Mouse (Mus musculus) midbrain, postnatal 0 days (tissue): Measurements from ENCODE around the gene Tas2r134. TPM values are rescaled to one million over a fixed set of nuclear protein-coding genes. Genes with fewer than 3 reads are reported as not detected.

ENCODE experiments used
- ATAC-seq: fragments of 200-750 bp; cut with Nextera tagmentation; 2 replicates; pipeline ENCODE4 v1.8.0; 2017; ENCODE audit warnings: moderate number of reproducible peaks, mild to moderate bottlenecking, moderate TSS enrichment, moderate library complexity; ENCODE audit not compliant: low FRiP score
- DNase-seq: peaks from one replicate; pipeline ENCODE4 v3.0.0-alpha.2; 2015; ENCODE audit warnings: low spot score
- H3K27ac ChIP-seq: fragments of 300-500 bp; sonication (generic); 2 replicates; pipeline ENCODE4 v1.5.1; 2014; ENCODE audit warnings: low read depth, mild to moderate bottlenecking, low read length, mixed read lengths
- H3K27me3 ChIP-seq: fragments of 300-500 bp; sonication (generic); 2 replicates; pipeline ENCODE4 v1.6.1; 2014; ENCODE audit warnings: low read length, control low read depth, mixed read lengths; ENCODE audit not compliant: insufficient read depth
- H3K36me3 ChIP-seq: fragments of 300-500 bp; sonication (generic); 2 replicates; pipeline ENCODE4 v1.6.1; 2014; ENCODE audit warnings: low read length, control low read depth, mixed read lengths; ENCODE audit not compliant: insufficient read depth
- H3K4me1 ChIP-seq: fragments of 300-500 bp; sonication (generic); 2 replicates; pipeline ENCODE4 v1.6.1; 2014; ENCODE audit warnings: mild to moderate bottlenecking, control low read depth, antibody characterized with exemption, low read length, mixed read lengths; ENCODE audit not compliant: insufficient read depth
- H3K4me2 ChIP-seq: fragments of 300-500 bp; sonication (generic); 2 replicates; pipeline ENCODE4 v1.6.1; 2014; ENCODE audit warnings: low read depth, mild to moderate bottlenecking, low read length, mixed read lengths; ENCODE audit not compliant: poor library complexity, severe bottlenecking
- H3K4me3 ChIP-seq: fragments of 300-500 bp; sonication (generic); 2 replicates; pipeline ENCODE4 v1.5.1; 2014; ENCODE audit warnings: low read depth, mild to moderate bottlenecking, low read length, moderate library complexity
- H3K9ac ChIP-seq: fragments of 300-500 bp; sonication (generic); replicated peaks from 2 replicates; pipeline ENCODE4 v1.6.1; 2014; ENCODE audit warnings: mild to moderate bottlenecking, low read length, moderate library complexity, mixed read lengths; ENCODE audit not compliant: poor library complexity, severe bottlenecking
- H3K9me3 ChIP-seq: fragments of 300-500 bp; sonication (generic); 2 replicates; pipeline ENCODE4 v1.6.1; 2016; ENCODE audit warnings: low read length, control low read depth
- CTCF ChIP-seq: IDR thresholded peaks from 2 replicates; pipeline ENCODE4 v1.5.1; 2016; ENCODE audit warnings: antibody characterized with exemption, mild to moderate bottlenecking
- WGBS: fragments of 180-500 bp; shearing (Covaris S2); extraction: QIAGEN DNeasy Blood & Tissue Kit; methylation state at CpG from one replicate; pipeline ENCODE4 v1.1.7; 2014; 5-methylcytosine and 5-hydroxymethylcytosine counted together
- polyA plus RNA-seq: library from polyadenylated mRNA; unstranded; fragments of >200 nt; fragmentation: Nextera tagmentation; extraction: Ambion mirVana; gene quantifications from 2 replicates; pipeline ENCODE4 v1.2.1, GENCODE M21; 2015
- total RNA-seq: library from RNA; depleted of rRNA; stranded (reverse); fragments of >200 nt; gene quantifications from 2 replicates; pipeline ENCODE4 v1.2.3, GENCODE M21; 2014

The Tas2r134 gene
- total and polyA plus RNA-seq, 2 experiments from 2014 or later = not detected

DNA sequence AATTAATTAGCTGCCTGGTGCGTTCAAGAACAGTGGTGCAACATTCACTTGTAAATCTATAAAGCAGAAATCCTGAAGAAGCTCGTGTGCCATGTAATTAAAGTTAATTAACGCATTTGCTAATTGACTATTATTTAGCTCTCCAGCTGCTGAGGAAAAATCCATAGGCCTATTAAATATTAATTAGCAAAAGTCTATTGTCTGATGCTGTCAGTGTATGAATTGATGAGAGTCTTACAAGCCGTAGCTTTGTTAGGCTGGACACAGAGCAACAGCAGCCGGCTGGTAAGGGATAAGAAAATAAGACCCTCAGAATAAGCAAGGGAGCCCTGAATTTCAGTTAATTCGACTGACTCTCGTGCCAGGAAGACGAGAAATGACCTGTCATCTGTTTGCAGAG lies 37.0 kb upstream of the Tas2r134 start:
- no peak for ATAC-seq
- no peaks in the 10 kb centered on the region for H3K27me3 ChIP-seq
- H3K27ac ChIP-seq = no peak overlapping the region
- no peak overlapping the region for H3K4me2 ChIP-seq
- no peaks in the 10 kb centered on the region for H3K9me3 ChIP-seq
- no peaks in the 10 kb centered on the region; the same call in none of the 2 replicates for H3K4me1 ChIP-seq
- no peak overlapping the region for H3K4me3 ChIP-seq
- no peak overlapping the region for H3K9ac ChIP-seq
- DNase-seq = no peak
- no peak for TF ChIP-seq CTCF
- 36% methylated on average over 8 of the region's 8 CpGs for WGBS
- H3K36me3 ChIP-seq = no peaks in the 10 kb centered on the region

DNA sequence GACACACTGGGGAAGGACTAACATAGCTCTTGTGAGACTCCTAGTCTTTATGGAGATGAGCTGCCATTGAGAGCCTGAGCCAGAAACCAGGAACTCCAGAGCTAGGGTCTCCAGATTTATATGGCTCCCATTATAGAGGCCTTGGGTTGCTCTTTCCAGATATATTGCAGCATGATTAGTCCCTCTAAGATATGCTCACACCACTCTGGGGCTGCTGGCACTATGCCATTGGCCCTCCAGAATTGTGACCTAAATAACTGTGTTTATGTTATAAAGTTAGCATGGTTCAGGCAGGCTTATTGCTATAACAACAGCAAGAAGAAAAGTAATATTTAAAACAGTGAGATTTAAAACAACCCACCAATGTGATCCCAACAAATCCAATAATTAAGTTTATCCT lies 35.2 kb upstream of the Tas2r134 start:
- H3K4me2 ChIP-seq = no peak overlapping the region
- DNase-seq (no peak), ATAC-seq (no peak)
- no peaks in the 10 kb centered on the region for H3K9me3 ChIP-seq
- H3K27me3 ChIP-seq = no peaks in the 10 kb centered on the region
- H3K36me3 ChIP-seq = no peaks in the 10 kb centered on the region
- H3K9ac ChIP-seq = no peak overlapping the region
- H3K4me3 ChIP-seq = no peak overlapping the region
- no peak for TF ChIP-seq CTCF
- no peaks in the 10 kb centered on the region; the same call in none of the 2 replicates for H3K4me1 ChIP-seq
- H3K27ac ChIP-seq = no peak overlapping the region

GRCm38 (mm10) chr2:51599473-51600201 lies 27.7 kb upstream of the Tas2r134 start:
- peak; percentile 49; the same call in 1 of the 2 replicates for ATAC-seq
- Histone ChIP-seq H3K27me3 (no peaks in the 10 kb centered on the region), H3K4me2 (peak overlapping the region; percentile 42)

GRCm38 (mm10) chr2:51600202-51600487 lies 27.2 kb upstream of the Tas2r134 start:
- no peak for DNase-seq
- Histone ChIP-seq H3K9me3 (no peaks in the 10 kb centered on the region), H3K9ac (0 out of 2 replicates have a peak overlapping the region, but pooled peaks have one; percentile 13), H3K4me2 (peak overlapping the region; percentile 42), H3K27ac (peak overlapping the region; percentile 51), H3K4me1 (no peaks in the 10 kb centered on the region), H3K4me3 (peak overlapping the region; percentile 20; the same call in 1 of the 2 replicates), H3K27me3 (no peaks in the 10 kb centered on the region), H3K36me3 (no peaks in the 10 kb centered on the region)
- TF ChIP-seq CTCF = no peak
- ATAC-seq = no peak
- 16% methylated on average over 3 of the region's 3 CpGs for WGBS

More at GRCm38 (mm10) chr2:51599473-51600201, 27.7 kb upstream of the Tas2r134 start:
- WGBS = 29% methylated on average over 19 of the region's 19 CpGs
- H3K4me3 ChIP-seq = peak overlapping the region; percentile 20
- no peaks in the 10 kb centered on the region for H3K36me3 ChIP-seq
- peak; percentile 56 for DNase-seq
- H3K27ac ChIP-seq = peak overlapping the region; percentile 51
- H3K9ac ChIP-seq = peak overlapping the region; percentile 36; the same call in 1 of the 2 replicates
- TF ChIP-seq CTCF = no peak
- no peaks in the 10 kb centered on the region for H3K4me1 ChIP-seq
- no peaks in the 10 kb centered on the region for H3K9me3 ChIP-seq

DNA sequence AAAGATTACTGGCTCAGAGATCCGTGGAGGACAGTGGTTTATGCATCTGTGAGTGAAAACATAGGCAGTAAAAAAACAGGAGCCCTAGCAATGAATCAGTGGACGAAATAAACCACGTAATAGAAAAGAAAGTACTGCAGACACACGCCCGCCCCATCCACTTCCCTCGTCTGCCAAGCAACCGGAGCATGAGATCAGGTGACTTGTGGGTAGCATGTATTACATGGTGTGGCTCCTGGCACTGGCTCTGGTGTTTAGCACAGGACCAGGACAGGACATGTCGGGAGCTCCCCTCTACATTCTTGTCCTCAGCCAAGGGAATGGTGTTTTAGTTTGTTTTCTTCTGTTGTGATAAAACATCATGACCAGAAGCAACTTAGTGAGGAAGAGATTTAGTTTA lies 26.4 kb upstream of the Tas2r134 start:
- Histone ChIP-seq H3K4me3 (no peak overlapping the region), H3K4me1 (no peaks in the 10 kb centered on the region), H3K9me3 (no peaks in the 10 kb centered on the region), H3K4me2 (no peak overlapping the region), H3K27me3 (no peaks in the 10 kb centered on the region), H3K9ac (no peak overlapping the region), H3K36me3 (no peaks in the 10 kb centered on the region), H3K27ac (no peak overlapping the region)
- ATAC-seq (no peak), DNase-seq (no peak)
- no peak for TF ChIP-seq CTCF
- WGBS = 71% methylated on average over 8 of the region's 8 CpGs

GRCm38 (mm10) chr2:51610305-51610704 lies 17.0 kb upstream of the Tas2r134 start:
- Histone ChIP-seq H3K9me3 (no peaks in the 10 kb centered on the region), H3K4me3 (peak overlapping the region; percentile 27), H3K36me3 (no peaks in the 10 kb centered on the region), H3K27ac (no peak overlapping the region), H3K9ac (no peak overlapping the region), H3K4me1 (peaks cover 2% of the 10 kb centered on the region), H3K27me3 (no peaks in the 10 kb centered on the region), H3K4me2 (peak overlapping the region; percentile 50)
- ATAC-seq = 0 out of 2 replicates have a peak, but pooled peaks have one; percentile 66
- TF ChIP-seq CTCF = no peak
- peak; percentile 76 for DNase-seq
- WGBS = 5% methylated on average over 10 of the region's 10 CpGs
